Mouse (Mus musculus) gastrocnemius, postnatal 25 days (tissue): ENCODE measurements around the gene Wasf2. TPM values are rescaled to one million over a fixed set of nuclear protein-coding genes. Genes with fewer than 3 reads are reported as not detected.

Experiments used
- DNase-seq: peaks from one replicate; pipeline ENCODE4 v3.0.0; 2022
- total RNA-seq, 2 experiments: library from RNA; stranded (reverse); gene quantifications; 1 replicate in 1 of 2; 2 replicates in 1 of 2; pipeline ENCODE4 v1.2.3; 2021

The Wasf2 gene
- total RNA-seq, 2 experiments from 2014 or later = 33.8 to 39.7 TPM

DNA sequence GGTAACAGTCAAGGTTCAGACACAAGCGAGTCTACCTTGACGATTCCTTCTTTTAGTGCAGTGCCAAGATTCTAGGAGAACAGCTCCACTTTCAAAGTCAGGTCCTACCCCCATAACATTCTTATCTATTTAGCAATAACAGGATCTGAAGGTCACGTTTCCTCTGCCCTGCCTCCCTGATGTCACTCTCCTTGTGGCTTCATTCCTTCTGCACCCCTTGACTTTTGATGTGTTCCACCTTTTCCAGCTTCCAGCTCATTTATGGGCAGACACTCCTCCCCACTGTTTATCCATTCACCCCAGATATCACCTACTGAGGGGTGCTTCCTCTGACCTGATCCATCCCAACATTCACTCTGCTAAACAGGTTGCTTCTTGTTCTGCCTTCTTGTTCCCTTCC is 3.2 kb upstream of the Wasf2 start:
- no peak for DNase-seq

DNA sequence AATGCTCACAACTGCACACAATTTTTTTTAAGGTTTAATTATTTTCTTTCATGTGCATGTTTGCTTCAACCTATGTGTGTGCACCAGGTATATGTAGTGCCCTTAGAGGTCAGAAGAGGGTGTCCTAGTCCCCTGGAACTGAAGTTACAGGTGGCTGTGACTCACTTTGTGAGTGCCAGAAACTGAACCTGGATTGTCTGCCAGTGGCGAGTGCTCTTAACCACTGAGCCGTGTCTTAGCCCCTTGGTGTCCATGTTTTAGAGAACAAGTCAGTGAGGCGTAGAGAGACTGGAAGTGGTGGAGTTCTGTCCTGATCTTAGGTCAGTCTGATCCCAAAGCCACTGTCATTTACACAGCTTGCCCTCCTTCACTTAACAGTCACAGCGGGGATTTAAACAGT is 2.4 kb upstream of the Wasf2 start:
- no peak for DNase-seq

DNA sequence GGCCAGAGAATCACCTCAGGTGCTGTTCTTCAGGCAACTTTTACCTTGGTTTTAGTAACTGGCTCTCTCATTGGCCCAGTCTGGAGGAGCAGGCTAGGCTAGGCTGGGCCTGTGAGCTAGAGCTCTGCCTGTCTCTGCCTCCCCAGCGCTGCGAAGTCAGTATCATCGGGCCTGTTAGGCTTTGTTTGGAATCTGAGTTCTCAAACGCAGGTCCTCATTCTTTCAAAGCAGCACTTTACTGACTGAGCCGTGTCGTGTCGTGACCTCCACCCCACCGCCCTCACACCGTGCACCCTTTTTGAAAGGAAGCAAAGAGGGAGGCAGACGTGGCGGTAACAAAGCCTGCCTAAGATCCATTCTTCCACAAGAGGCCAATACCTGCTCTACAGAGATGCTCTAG is 914 bp upstream of the Wasf2 start:
- DNase-seq = peak; percentile 26

DNA sequence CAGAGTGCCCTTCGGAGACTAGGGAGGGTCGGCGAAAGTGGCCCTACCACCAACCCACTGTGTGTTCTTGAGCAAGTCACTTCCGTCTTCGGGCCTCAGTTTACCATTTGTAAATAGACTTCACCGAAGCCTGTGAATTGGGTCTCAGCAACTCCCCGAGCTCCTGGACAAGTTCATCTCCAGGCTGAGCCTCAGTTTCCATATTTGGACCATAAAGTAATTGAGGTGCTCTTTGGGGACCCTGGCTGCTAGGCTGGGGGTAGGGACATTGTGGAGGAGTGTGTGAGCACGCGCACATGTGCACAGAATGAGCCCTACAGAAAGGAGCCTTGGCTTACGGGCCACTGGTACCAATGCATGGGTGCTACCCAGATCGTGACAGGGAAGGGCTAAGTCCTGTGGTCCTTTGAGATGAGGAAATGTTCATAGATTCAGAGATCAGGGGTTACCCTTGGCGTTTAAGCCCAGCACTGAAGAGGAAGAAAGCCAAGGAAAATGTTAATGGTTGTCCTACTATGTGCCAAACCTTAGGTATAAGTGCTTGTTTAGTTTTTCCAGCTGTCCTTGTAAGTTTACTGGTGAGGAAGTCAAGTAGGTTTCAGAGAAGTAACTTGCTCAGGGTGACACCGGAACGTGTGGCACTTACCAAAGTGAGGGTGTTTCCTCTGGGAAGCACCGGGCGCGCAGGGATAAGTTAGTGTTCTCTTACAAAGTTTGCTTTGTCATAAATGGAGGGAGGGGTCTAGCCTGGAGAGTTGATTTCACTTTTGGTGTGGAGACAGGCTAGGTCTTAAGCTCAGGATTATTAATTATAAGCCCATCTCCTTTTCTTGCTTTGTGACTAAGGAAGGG is 811 bp downstream of the Wasf2 start:
- DNase-seq = peak; percentile 10

DNA sequence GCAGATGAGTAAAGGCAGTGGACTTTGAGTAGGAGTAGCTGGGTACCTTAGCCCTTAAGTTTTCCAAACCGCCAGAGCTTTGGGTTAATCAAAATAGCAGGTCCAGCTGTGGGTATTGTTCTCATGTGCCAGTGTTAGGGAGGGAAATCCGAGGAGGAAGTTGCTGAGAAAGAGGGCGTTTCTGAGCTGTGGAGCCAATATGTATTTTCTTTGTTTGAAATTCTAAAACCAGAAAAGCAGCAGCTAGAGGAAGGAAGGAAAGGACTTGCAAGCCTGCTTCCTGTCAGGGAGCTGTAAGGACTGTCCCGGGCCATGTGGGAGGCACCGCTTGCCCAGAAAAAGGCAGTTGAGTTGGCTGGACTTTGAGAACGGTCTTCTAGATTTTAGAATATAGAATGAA is 1.7 kb downstream of the Wasf2 start:
- peak; percentile 54 for DNase-seq

DNA sequence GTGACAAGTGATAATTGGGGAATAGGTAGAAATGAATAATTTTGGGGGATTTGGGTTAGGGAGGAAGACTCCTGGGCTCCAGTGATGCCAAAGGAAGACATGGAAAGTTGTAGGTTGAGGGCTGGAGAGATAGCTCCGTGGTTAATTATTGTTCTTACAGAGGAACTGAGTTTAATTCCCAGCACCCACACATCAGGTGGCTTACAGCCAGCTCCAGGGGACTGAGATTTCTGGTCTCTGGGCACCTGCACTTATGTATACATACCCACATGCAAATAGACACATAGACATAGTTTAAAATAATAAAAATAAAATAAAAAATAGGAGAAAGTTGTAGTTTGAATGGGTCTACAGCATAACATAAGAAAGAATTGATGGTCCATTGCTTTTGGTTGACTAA is 6.6 kb downstream of the Wasf2 start:
- no peak for DNase-seq

DNA sequence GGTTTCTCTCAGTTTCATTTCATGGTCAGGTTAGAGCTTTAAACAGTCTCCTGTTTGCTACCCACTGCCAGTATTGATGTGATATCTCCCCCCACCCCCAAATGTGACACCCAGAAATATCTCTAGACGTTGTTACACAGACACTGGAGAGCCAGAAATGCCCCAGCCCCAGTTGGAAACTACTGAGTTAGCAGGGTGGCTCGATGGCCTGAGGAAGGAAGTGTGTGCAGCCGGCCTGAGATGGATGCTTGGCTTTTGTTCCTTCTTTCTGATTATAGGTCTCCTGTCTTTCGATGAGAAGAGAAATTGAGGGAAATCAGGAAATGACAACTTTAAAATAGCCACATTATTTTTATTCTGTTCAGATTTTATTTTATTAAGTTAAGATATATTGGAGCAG is 8.7 kb downstream of the Wasf2 start:
- no peak for DNase-seq

DNA sequence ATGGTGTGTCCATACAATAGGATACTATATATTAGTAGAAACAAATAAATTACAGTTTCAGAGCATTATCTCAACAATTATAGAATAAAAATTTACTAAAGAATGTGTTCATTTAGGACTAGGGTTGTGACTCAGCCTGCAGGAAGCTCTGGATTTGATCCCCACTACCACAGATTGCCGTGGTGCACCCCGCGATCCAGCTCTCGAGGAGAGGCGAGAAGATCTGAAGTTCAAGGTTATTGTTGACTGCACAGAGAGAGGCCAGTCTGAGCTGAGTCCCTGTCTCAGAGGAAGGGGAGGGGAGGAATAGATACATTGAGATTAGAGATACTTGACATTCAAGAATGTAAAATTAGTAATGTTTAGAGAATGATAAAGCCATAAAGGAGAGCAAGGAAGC is 24.7 kb downstream of the Wasf2 start:
- no peak for DNase-seq

DNA sequence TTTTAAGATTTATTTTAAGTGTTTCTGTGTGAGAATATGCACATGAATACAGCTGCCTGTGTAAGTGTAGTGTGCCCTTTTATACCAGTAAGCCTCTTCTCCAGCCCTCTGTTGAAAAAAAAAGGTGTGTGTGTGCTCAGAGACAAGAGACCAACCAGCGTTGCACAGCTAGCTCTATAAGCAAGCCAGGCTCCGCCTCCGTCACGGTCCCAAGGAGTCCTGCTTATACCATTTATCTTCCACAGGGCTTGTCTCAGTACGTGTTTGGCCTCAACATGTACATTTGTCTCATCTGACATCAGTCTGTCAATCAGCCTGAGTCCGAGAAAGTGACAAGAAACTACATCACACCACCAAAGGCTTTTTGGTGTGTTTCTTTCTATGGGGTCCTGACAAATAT is 25.4 kb downstream of the Wasf2 start:
- no peak for DNase-seq

DNA sequence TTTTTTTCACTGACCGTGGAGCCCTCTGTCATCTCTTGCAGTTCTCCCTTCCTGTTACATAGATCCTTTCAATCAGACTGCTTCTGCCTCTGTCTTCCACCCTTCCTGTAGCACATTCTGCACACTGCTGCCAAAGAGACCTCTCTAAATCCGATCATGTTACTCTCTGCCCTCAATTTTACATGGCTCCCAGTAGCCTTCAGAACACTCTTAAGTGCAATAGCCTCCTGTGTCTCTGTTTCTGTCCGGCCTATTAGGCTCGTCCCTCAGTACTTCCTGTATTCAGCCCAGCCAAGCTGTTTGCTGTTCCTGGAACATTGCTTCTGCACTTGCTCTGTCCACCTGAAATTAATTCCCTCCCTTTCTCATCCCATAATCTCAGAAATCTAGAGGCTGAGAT is 26.1 kb downstream of the Wasf2 start:
- DNase-seq = no peak

DNA sequence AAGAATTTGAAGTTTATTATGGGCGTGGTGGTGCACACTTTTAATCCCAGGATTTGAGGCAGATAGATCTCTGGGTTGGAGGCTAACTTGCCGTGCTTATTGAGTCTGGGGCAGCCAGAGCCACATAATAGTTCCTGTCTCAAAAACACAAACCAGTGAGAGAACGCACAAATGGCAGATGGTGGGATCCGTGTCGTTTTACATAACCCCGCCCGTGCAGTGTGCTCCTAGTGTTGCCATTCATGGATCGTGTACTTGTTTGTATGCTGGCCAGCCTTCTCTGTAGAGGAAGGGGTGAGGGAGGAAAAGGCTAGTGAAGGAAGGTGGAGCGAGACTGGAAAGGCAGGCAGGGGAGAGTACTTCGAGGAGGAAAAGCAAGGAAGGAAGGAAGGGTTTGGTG is 26.5 kb downstream of the Wasf2 start:
- no peak for DNase-seq

DNA sequence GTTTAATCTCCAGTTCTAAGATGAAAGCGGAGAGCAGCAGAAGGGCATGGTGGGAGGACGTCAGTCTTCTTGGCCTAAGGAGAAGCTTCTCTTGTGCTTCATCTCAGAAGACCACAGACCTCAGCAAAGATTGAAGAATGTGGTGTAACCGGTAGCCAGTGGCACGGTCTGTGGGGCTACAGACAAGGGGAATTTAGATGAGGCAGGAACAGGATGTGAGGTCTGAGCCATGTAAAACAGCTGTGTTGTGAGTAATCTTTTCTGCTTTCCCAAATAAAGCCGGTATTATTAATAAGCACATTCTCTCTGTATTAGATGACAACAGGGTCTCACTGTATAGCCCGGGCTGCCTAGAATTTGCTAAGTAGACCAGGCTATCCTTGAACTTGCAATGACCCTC is 28.8 kb downstream of the Wasf2 start:
- no peak for DNase-seq

DNA sequence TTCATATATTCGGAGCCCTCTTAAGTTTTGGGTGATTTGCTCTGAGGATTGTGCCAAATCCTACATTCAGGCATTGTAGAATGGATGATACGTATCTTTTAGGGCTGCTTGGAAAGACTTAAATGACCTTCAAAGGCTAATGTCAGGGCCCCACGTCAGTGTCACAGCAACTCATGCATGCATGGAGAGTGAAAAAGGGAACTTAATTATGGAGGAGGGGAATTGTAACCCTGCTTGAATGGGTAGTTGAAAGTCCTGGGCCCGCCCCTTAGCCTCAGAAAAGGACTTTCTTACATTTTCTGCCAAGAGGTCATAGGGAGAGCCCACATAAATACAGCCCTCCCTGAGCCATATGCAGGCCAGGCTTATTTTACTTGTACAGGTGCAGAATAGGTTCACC is 29.3 kb downstream of the Wasf2 start:
- no peak for DNase-seq

DNA sequence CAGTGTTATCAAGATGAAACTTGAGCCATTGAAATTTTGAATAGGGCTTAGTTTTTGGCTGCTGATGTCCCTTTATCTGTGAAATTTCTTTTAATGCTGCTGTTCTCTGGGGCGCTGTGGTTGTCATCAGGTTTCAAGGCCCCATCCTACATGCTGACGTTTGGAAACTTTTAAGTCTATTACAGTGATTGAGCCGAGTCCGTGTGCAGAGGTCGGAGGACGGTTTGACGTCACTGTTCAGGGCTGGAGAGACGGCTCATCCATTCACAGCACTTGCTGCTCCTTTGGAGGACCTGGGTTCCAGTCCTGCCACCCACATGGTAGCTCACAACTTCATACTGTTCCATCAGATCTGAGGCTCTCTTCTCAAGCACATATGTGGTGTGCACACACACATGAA is 29.9 kb downstream of the Wasf2 start:
- DNase-seq = no peak

DNA sequence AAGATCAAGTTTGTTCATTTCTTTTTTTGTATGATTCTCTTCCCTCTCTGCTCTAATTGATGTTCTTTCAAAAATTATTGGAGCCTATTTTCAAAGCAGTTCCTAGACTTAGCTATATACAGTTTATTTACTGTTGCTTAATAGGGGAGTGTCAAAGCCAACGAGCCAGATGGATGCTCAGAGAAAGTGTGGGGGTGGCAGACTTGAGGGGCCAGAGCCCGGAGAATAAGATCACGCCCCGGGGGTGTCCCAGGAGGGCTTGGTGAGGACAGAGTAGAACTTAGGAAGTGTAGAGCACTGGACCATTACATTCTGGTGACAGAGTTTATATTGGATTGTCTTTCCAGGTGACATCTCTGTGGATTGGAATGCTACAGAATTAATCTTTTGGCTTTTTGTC is 30.5 kb downstream of the Wasf2 start:
- DNase-seq = no peak

DNA sequence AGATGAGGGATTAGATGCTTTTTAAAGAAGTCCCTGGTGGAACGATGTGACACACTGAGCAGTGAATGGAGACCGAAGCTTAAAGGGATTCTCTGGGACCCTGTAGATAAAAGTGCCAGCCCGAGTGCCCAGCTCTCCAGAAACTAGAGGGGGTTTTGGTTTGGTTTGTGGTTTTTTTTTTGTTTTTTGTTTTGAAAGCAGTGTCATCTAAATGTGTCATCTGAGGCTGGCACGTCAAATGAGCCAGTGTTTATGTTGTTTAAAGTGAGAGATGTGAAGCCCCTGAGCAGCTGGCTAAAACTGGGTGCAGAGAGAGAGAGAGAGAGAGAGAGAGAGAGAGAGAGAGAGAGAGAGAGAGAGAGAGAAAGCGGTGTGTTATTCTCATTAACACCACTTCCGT is 31.9 kb downstream of the Wasf2 start:
- no peak for DNase-seq

DNA sequence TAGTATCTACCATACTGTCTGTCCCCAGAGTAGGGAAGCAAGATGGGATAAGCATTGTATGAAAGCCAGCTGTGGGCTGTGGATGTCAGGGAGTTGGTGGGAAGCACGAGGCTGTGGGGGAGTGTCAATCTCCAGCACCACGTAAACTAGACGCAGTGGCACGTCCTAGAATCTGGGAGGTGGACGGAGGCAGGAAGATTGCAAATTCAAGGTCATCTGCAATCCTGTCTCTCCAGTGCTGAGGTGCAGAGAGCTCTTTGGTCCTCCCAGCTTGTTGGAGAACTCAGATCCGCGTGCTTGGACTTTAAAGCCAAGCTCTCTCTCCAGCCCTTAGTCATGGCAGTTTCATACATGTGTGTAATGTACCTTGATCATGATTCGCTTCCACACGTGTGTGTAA is 36.5 kb downstream of the Wasf2 start:
- DNase-seq = no peak

DNA sequence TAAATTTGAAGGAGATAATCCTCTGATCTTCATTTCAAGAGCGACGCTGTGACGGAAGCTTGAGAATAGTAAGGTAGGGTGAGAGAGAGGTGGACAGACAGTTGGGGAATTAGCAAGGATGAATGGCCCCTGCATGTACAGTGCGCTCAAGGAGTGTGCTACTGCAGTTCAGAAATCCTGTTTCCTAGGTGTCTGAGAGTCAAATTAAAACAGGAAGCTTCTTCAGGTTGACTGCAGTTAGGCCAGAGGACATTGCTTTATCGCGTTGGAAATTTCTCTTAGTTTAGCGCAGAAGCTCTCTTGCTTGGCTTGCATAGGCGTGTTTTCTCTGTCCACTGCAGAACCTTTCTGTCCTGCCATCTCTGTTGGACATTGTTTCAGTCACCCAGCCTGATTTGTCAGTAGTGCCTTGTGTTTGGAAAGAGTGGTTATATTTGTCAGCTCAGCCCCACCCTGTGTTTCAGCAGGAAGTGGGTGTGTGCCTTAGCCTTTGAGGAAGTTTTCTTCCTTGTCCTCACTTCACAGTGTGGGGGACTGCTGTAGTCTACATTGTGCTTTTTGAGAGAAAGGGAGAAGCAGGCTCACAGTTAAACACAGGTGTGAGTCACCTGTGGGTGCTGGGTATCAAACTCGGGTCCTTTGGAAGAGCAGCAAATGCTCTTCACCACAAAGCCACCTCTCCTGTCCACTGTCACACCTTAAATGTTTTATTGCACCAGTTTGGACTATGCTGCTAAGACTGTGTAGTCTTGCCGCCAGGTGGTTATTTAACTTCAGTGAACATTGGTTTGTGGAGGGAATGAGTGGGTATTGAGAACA is 39.1 kb downstream of the Wasf2 start:
- peak; percentile 59 for DNase-seq

DNA sequence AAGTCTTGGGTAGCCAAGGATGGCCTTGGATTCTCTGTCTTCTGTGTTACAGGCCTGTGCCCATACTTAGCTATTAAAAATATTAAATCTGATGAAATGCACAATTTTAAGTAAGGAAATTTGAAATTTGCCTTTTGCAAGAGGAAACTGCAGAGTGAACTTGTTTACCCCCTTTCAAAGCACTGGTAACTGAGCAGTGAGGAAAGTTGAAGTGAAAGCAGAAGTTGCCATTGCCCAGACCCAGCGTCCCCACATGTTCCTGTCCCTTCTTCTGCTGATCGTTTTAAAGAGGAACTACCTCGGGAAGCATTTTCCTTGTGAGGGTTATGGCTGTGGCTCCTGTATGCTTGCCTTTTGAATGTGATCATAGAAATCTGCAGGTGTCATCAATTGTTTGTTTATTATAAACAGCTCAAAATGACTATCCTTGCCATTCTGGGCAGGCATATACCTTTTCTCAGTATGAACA is 39.8 kb downstream of the Wasf2 start:
- no peak for DNase-seq

DNA sequence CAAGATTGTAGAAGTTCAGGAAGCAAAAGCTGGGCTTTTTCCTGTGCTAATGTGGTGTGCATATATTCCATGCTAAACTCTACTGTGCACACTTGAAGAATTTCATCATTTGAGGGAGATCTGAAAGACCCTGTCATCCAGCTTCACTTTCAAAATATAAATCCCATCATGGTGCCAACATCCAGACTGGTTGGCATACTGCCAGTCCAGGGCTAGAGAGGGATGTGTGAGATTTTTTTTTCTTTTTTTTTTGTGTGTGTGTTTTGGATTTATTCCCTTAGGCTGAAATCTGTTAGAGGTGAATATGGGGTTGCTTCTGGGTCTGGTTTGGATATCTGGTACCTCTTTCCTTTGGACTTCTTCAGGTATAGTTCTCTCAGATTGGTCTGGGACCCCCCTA is 40.3 kb downstream of the Wasf2 start:
- no peak for DNase-seq

DNA sequence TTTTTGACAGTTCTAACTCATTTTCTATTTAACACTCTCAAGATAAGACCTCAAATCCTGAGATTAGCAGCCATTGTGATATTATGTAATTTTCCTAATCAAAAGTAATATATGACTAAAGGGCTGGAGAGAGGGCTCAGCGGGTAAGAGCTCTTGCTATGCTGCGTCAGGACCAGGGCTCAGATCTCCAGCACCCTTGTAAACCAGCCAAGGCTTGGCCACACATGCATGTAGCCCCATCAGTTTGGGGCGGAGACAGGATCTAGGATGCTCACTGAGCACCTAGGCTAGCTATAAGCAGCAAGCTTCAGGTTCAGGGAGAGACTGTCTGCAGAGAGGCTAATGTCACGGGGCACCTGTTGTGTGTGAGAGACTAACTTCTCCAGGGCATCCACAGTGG is 42.1 kb downstream of the Wasf2 start:
- no peak for DNase-seq

DNA sequence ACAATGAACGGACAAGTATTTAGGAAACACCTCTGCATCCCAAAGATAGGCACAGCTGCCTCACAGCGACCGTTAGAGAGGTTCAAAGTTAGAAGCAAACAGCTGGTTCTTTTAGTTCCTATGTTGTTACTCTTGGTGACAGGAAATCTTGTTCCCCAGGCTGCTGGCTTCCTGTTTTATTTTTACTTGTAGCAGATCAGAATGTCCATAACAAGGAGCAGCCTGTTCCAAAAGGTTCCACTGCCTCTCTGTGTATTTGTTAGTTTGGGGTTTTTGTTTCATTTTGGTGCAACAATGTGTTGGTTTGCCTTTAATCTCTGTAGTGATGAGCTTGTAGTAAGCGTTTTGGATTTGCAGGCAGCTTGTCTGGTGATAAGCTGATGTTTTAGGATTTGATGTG is 44.1 kb downstream of the Wasf2 start:
- DNase-seq = no peak

DNA sequence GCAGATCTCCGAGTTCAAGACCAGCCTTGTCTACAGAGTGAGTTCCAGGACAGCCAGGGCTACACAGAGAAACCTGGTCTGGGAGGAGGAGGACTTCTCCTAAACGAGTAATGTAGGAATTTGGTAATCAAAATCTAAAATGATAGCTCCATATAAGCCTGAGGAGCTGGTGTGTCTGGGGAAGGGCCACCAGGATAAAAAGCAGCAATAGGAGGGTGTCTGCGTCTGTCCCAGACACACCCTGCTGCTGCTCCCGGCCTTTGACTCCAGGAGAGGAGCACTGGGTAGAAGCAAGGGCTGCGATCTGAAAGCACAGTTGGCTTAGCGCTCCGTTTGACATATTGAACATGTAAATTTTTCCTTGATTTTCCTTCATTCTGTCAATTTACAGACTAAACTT is 45.0 kb downstream of the Wasf2 start:
- no peak for DNase-seq
